ENCODE assay signal across 21 mouse cellular contexts in genomic region chr10:7295921-7296320, GRCm38 (mm10).
DNase-seq lines count a peak whose midpoint lies in the region; ATAC-seq and TF ChIP-seq lines count a peak whose summit lies in the region.
"Had no signal": no experiment of that assay in that cellular context is flagged by ENCODE, and none has a peak within 500 bp of the region (broad histone marks: within the 10 kb centered on the region; RNA-seq: fewer than 3 reads in every experiment).

No protein-coding gene starts in this region.

- intact Hi-C loops in heart, adult 2 months (cut with DNase I): no loop called here

- H3K79me2 ChIP-seq in heart, adult 2 months (replicated peaks; ENCODE audit: control insufficient read depth, insufficient read depth, low read length): no peaks in the 10 kb centered on the region

- peak; percentile 61 for ATAC-seq in Patski
- no peak for ATAC-seq in megakaryocyte, adult 5-6 weeks (ENCODE audit: poor library complexity, severe bottlenecking)
- no peak for ATAC-seq in hindbrain, embryonic 11.5 days (ENCODE audit: low FRiP score)
- no peak for ATAC-seq in midbrain, postnatal 0 days (ENCODE audit: low FRiP score)
- ATAC-seq: activated CD4-positive, CD25-positive, alpha-beta regulatory T cell, adult 4 months; forebrain, embryonic 13.5 days; forebrain, embryonic 15.5 days had no signal

- TF ChIP-seq POLR2A in heart, adult 2 months (IDR thresholded peaks at IDR 0.05; ENCODE audit: insufficient read depth, low read depth, low read length): no peak

- no peaks in the 10 kb centered on the region for H3K9me3 ChIP-seq in hindbrain, embryonic 11.5 days (ENCODE audit: control insufficient read depth, low read length)
- H3K9me3 ChIP-seq in midbrain, postnatal 0 days (ENCODE audit: low read length): no peaks in the 10 kb centered on the region
- H3K9me3 ChIP-seq: embryonic facial prominence, embryonic 10.5 days; embryonic facial prominence, embryonic 12.5 days; forebrain, embryonic 13.5 days; forebrain, embryonic 15.5 days had no signal

- H3K9ac ChIP-seq in heart, adult 2 months (ENCODE audit: low read depth, low read length): no peak overlapping the region
- H3K9ac ChIP-seq in hindbrain, embryonic 11.5 days (ENCODE audit: low read depth, low read length): no peak overlapping the region
- H3K9ac ChIP-seq in midbrain, postnatal 0 days (replicated peaks; ENCODE audit: low read length, poor library complexity, severe bottlenecking): no peak overlapping the region
- H3K9ac ChIP-seq: embryonic facial prominence, embryonic 12.5 days; forebrain, embryonic 13.5 days; forebrain, embryonic 15.5 days had no signal

- H3K4me2 ChIP-seq in hindbrain, embryonic 11.5 days (replicated peaks; ENCODE audit: low read depth, low read length): no peak overlapping the region
- H3K4me2 ChIP-seq in midbrain, postnatal 0 days (ENCODE audit: low read depth, low read length, poor library complexity, severe bottlenecking): no peak overlapping the region
- H3K4me2 ChIP-seq: embryonic facial prominence, embryonic 12.5 days; forebrain, embryonic 13.5 days; forebrain, embryonic 15.5 days had no signal

- H3K4me3 ChIP-seq in heart, adult 2 months: no peak overlapping the region
- H3K4me3 ChIP-seq in hindbrain, embryonic 11.5 days (ENCODE audit: low read depth, low read length): no peak overlapping the region
- H3K4me3 ChIP-seq in midbrain, postnatal 0 days (ENCODE audit: low read depth, low read length): no peak overlapping the region
- H3K4me3 ChIP-seq: embryonic facial prominence, embryonic 10.5 days; embryonic facial prominence, embryonic 12.5 days; forebrain, embryonic 13.5 days; forebrain, embryonic 15.5 days had no signal

- POLR2A ChIA-PET in Patski (lab: Charles Lee): interaction anchor here (0.7 kb wide), 1 partner anchor 84 kb away, joined by 3 read pairs; the partner anchor contains the start of gene Cnksr3

- WGBS in heart, adult 2 months: 81% methylated on average over 5 of the region's 5 CpGs
- 97% methylated on average over 5 of the region's 5 CpGs for WGBS in hindbrain, embryonic 11.5 days
- WGBS in midbrain, postnatal 0 days: 97% methylated on average over 5 of the region's 5 CpGs

- DNase-seq in heart, adult 11 months: peak; percentile 67
- no peak for DNase-seq in heart, adult 2 months
- DNase-seq in Muller cell, postnatal 12 days (ENCODE audit: inconsistent ontology term): peak; percentile 19
- DNase-seq in Patski (ENCODE audit: low read depth, low spot score): peak; percentile 42
- DNase-seq in hindbrain, embryonic 11.5 days (ENCODE audit: low spot score): no peak
- DNase-seq in midbrain, postnatal 0 days (ENCODE audit: low spot score): no peak
- DNase-seq: adrenal gland, adult 8-10 months; adrenal gland, postnatal 14 days; adrenal gland, postnatal 36 days; B cell, adult 2 months; cerebellum, adult 11-12 months; cerebellum, adult 2 months; cerebellum, adult 9-10 months; cerebellum, postnatal 10 days; cerebellum, postnatal 25 days had no signal

- no peak for TF ChIP-seq EP300 in heart, adult 2 months (IDR thresholded peaks at IDR 0.05; ENCODE audit: insufficient read depth, low read depth, low read length)

- H3K36me3 ChIP-seq in heart, adult 2 months (ENCODE audit: control insufficient read depth, insufficient read depth, low read length): no peaks in the 10 kb centered on the region
- no peaks in the 10 kb centered on the region for H3K36me3 ChIP-seq in hindbrain, embryonic 11.5 days (ENCODE audit: control insufficient read depth, insufficient read depth, low read length)
- no peaks in the 10 kb centered on the region for H3K36me3 ChIP-seq in midbrain, postnatal 0 days (ENCODE audit: insufficient read depth, low read length)
- H3K36me3 ChIP-seq: embryonic facial prominence, embryonic 10.5 days; embryonic facial prominence, embryonic 12.5 days; forebrain, embryonic 15.5 days had no signal

- H3K4me1 ChIP-seq in heart, adult 2 months (ENCODE audit: control insufficient read depth, insufficient read depth, low read length): peaks cover 4% of the 10 kb centered on the region; the same call in 1 of the 2 replicates
- no peaks in the 10 kb centered on the region for H3K4me1 ChIP-seq in hindbrain, embryonic 11.5 days (replicated peaks; ENCODE audit: control insufficient read depth, insufficient read depth, low read length)
- no peaks in the 10 kb centered on the region for H3K4me1 ChIP-seq in midbrain, postnatal 0 days (ENCODE audit: insufficient read depth, low read length)
- H3K4me1 ChIP-seq: embryonic facial prominence, embryonic 10.5 days; embryonic facial prominence, embryonic 12.5 days; forebrain, embryonic 13.5 days; forebrain, embryonic 15.5 days had no signal

- H3K27ac ChIP-seq in heart, adult 2 months: no peak overlapping the region
- H3K27ac ChIP-seq in hindbrain, embryonic 11.5 days (ENCODE audit: low read depth, low read length): no peak overlapping the region
- H3K27ac ChIP-seq in midbrain, postnatal 0 days (ENCODE audit: low read depth, low read length): no peak overlapping the region
- H3K27ac ChIP-seq: embryonic facial prominence, embryonic 10.5 days; embryonic facial prominence, embryonic 12.5 days; forebrain, embryonic 13.5 days; forebrain, embryonic 15.5 days had no signal

- CTCF ChIA-PET in Patski (lab: Charles Lee): interaction anchor here (1.0 to 2.0 kb wide), 3 partner anchors 11 to 37 kb away, joined by 3 to 5 read pairs (median 3); no protein-coding TSS in a partner anchor

- no peak for TF ChIP-seq CTCF in heart, adult 2 months (IDR thresholded peaks at IDR 0.05)
- TF ChIP-seq CTCF in Patski (IDR thresholded peaks at IDR 0.05): no peak
- no peak for TF ChIP-seq CTCF in midbrain, postnatal 0 days (IDR thresholded peaks at IDR 0.05)

- H3K27me3 ChIP-seq in heart, adult 2 months (ENCODE audit: control insufficient read depth, insufficient read depth, low read length): no peaks in the 10 kb centered on the region
- no peaks in the 10 kb centered on the region for H3K27me3 ChIP-seq in Patski
- no peaks in the 10 kb centered on the region for H3K27me3 ChIP-seq in hindbrain, embryonic 11.5 days (ENCODE audit: control insufficient read depth, insufficient read depth, low read length)
- H3K27me3 ChIP-seq in midbrain, postnatal 0 days (ENCODE audit: insufficient read depth, low read length): no peaks in the 10 kb centered on the region
- H3K27me3 ChIP-seq: embryonic facial prominence, embryonic 12.5 days; forebrain, embryonic 13.5 days; forebrain, embryonic 15.5 days had no signal

- in situ Hi-C loops in Patski (cut with MboI; ENCODE audit: low pct_unique_long_range_greater_than_20kb): no loop called here

Comparison
In these comparisons a context has a peak if more than half of its experiments do, and no peak if none do; other contexts are left out.
1. DNase-seq: peak in heart, adult 11 months (single experiment), Muller cell, postnatal 12 days (single experiment) and Patski (single experiment); none in heart, adult 2 months (0 of 2), hindbrain, embryonic 11.5 days (single experiment) and midbrain, postnatal 0 days (single experiment).